In the genomic region with DNA sequence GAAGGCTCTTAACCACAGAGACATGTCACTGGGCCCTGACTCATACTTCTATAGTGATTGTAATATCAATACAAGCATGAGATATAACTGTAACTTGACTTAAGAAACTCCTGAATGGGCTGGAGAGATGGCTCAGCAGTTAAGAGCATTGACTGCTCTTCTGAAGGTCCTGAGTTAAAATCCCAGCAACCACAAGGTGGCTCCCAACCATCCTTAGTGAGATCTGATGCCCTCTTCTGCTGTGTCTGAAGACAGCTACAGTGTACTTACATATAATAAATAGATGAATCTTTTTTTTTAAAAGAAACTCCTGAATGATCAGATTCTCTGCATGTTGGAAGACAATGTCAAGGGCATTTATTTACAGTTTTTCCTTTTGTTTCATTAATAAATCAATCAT, we compare ENCODE assay signal across 12 mouse cellular contexts. TPM values are rescaled to one million over a fixed set of nuclear protein-coding genes. Genes with fewer than 3 reads are reported as not detected.
DNase-seq lines count a peak whose midpoint lies in the region; ATAC-seq lines count a peak whose summit lies in the region.
"Had no signal": no experiment of that assay in that cellular context is flagged by ENCODE, and none has a peak within 500 bp of the region (broad histone marks: within the 10 kb centered on the region; RNA-seq: fewer than 3 reads in every experiment).

No protein-coding gene starts in this region.

- H3K36me3 ChIP-seq in forebrain, embryonic 14.5 days (ENCODE audit: control insufficient read depth, insufficient read depth, low read length): no peaks in the 10 kb centered on the region
- no peaks in the 10 kb centered on the region for H3K36me3 ChIP-seq in forebrain, embryonic 11.5 days (ENCODE audit: control insufficient read depth, insufficient read depth, low read length)
- H3K36me3 ChIP-seq in kidney, embryonic 15.5 days: no peaks in the 10 kb centered on the region

- no peak overlapping the region for H3K4me2 ChIP-seq in forebrain, embryonic 14.5 days (ENCODE audit: low read length)
- no peak overlapping the region for H3K4me2 ChIP-seq in forebrain, embryonic 11.5 days (ENCODE audit: low read depth, low read length, severe bottlenecking)
- no peak overlapping the region for H3K4me2 ChIP-seq in kidney, embryonic 15.5 days

- no peaks in the 10 kb centered on the region for H3K4me1 ChIP-seq in forebrain, embryonic 14.5 days (ENCODE audit: control insufficient read depth, insufficient read depth, low read length)
- no peaks in the 10 kb centered on the region for H3K4me1 ChIP-seq in forebrain, embryonic 11.5 days (replicated peaks; ENCODE audit: control insufficient read depth, insufficient read depth, low read length)
- H3K4me1 ChIP-seq in kidney, embryonic 15.5 days: no peaks in the 10 kb centered on the region

- no peaks in the 10 kb centered on the region for H3K9me3 ChIP-seq in forebrain, embryonic 14.5 days (replicated peaks; ENCODE audit: control insufficient read depth, low read length)
- H3K9me3 ChIP-seq in forebrain, embryonic 11.5 days (ENCODE audit: control insufficient read depth, low read length): no peaks in the 10 kb centered on the region
- no peaks in the 10 kb centered on the region for H3K9me3 ChIP-seq in kidney, embryonic 15.5 days (replicated peaks)

- peak; percentile 41 for DNase-seq in forebrain, embryonic 14.5 days (ENCODE audit: low spot score)
- no peak for DNase-seq in forebrain, embryonic 11.5 days (ENCODE audit: low spot score)
- DNase-seq in kidney, postnatal 10 days: peak; percentile 42
- peak; percentile 37 for DNase-seq in right cerebral cortex, adult 18-20 months
- DNase-seq in right cerebral cortex, postnatal 25 days: no peak
- DNase-seq in thymus, postnatal 4 days: peak; percentile 45
- no peak for DNase-seq in frontal cortex, postnatal 10 days (ENCODE audit: low spot score in 2 of 2)
- DNase-seq: cerebellum, adult 9-10 months had no signal

- no peak overlapping the region for H3K9ac ChIP-seq in forebrain, embryonic 14.5 days (ENCODE audit: low read length)
- no peak overlapping the region for H3K9ac ChIP-seq in forebrain, embryonic 11.5 days (ENCODE audit: low read length)
- H3K9ac ChIP-seq in kidney, embryonic 15.5 days: no peak overlapping the region

- H3K27ac ChIP-seq in forebrain, embryonic 14.5 days (ENCODE audit: low read depth, low read length): no peak overlapping the region
- H3K27ac ChIP-seq in forebrain, embryonic 11.5 days (ENCODE audit: low read depth, low read length): no peak overlapping the region
- no peak overlapping the region for H3K27ac ChIP-seq in kidney, embryonic 15.5 days

- H3K27me3 ChIP-seq in forebrain, embryonic 14.5 days (replicated peaks; ENCODE audit: control insufficient read depth, insufficient read depth, low read length): no peaks in the 10 kb centered on the region
- H3K27me3 ChIP-seq in forebrain, embryonic 11.5 days (ENCODE audit: control insufficient read depth, insufficient read depth, low read length): no peaks in the 10 kb centered on the region
- H3K27me3 ChIP-seq in kidney, embryonic 15.5 days: no peaks in the 10 kb centered on the region

- ATAC-seq in forebrain, embryonic 14.5 days: no peak
- ATAC-seq in forebrain, embryonic 11.5 days (replicated peaks; ENCODE audit: low FRiP score): no peak
- ATAC-seq in kidney, embryonic 15.5 days (replicated peaks; ENCODE audit: low FRiP score): no peak

- H3K4me3 ChIP-seq in forebrain, embryonic 14.5 days (ENCODE audit: low read depth, low read length): no peak overlapping the region
- H3K4me3 ChIP-seq in forebrain, embryonic 11.5 days (ENCODE audit: low read depth, low read length): no peak overlapping the region
- no peak overlapping the region for H3K4me3 ChIP-seq in kidney, embryonic 15.5 days (replicated peaks)

RNA-seq across cellular contexts. Expression of gene Khdc1b, which starts 36.0 kb away (rescaled TPM):
- polyA plus RNA-seq in forebrain, embryonic 14.5 days (2014; fragmentation: Nextera tagmentation; extraction: Ambion mirVana): not detected in 2 replicates
- polyA plus RNA-seq in forebrain, embryonic 11.5 days (2014; fragmentation: Nextera tagmentation; extraction: Ambion mirVana): not detected in 2 replicates
- polyA plus RNA-seq in kidney, embryonic 15.5 days (2015; fragmentation: Nextera tagmentation; extraction: Ambion mirVana): not detected in 2 replicates
- polyA plus RNA-seq: C2C12; frontal cortex, adult 2 months; liver, adult 2 months had no signal

RNA-seq across cellular contexts. Expression of gene Khdc1c, which starts 51.2 kb away (rescaled TPM):
- not detected in 2 replicates for polyA plus RNA-seq in forebrain, embryonic 14.5 days (2014; fragmentation: Nextera tagmentation; extraction: Ambion mirVana)
- not detected in 2 replicates for polyA plus RNA-seq in forebrain, embryonic 11.5 days (2014; fragmentation: Nextera tagmentation; extraction: Ambion mirVana)
- polyA plus RNA-seq in kidney, embryonic 15.5 days (2015; fragmentation: Nextera tagmentation; extraction: Ambion mirVana): not detected in 2 replicates
- polyA plus RNA-seq: C2C12; frontal cortex, adult 2 months; liver, adult 2 months had no signal

Comparison
In these comparisons a context has a peak if more than half of its experiments do, and no peak if none do; other contexts are left out.
1. DNase-seq: peak in forebrain, embryonic 14.5 days (single experiment), kidney, postnatal 10 days (single experiment), right cerebral cortex, adult 18-20 months (single experiment) and thymus, postnatal 4 days (single experiment); none in forebrain, embryonic 11.5 days (single experiment), right cerebral cortex, postnatal 25 days (single experiment) and frontal cortex, postnatal 10 days (0 of 2).